ENCODE assay signal across 13 mouse cellular contexts in genomic region chr14:87459777-87460176, GRCm38 (mm10).
"Had no signal": no experiment of that assay in that cellular context is flagged by ENCODE, and none has a peak within 500 bp of the region (broad histone marks: within the 10 kb centered on the region; RNA-seq: fewer than 3 reads in every experiment).

No protein-coding gene starts in this region.

- ATAC-seq: intestine, embryonic 15.5 days; liver, postnatal 0 days; midbrain, embryonic 16.5 days had no signal

- H3K36me3 ChIP-seq: intestine, embryonic 15.5 days; lung, embryonic 15.5 days; stomach, embryonic 15.5 days had no signal

- H3K4me2 ChIP-seq: intestine, embryonic 15.5 days; limb, embryonic 12.5 days; liver, embryonic 13.5 days; lung, embryonic 15.5 days; stomach, embryonic 15.5 days had no signal

- H3K27ac ChIP-seq: intestine, embryonic 15.5 days; limb, embryonic 12.5 days; liver, embryonic 13.5 days; lung, embryonic 15.5 days; stomach, embryonic 15.5 days had no signal

- H3K4me3 ChIP-seq: intestine, embryonic 15.5 days; limb, embryonic 12.5 days; liver, embryonic 13.5 days; lung, embryonic 15.5 days; stomach, embryonic 15.5 days had no signal

- H3K4me1 ChIP-seq: lung, embryonic 15.5 days; stomach, embryonic 15.5 days had no signal

- DNase-seq: kidney, adult 9 months; kidney, postnatal 10 days; kidney, postnatal 4 days; liver; liver, embryonic 13.5 days; liver, postnatal 0 days; right cerebral cortex, postnatal 14 days; thymus, postnatal 36 days had no signal

- H3K9me3 ChIP-seq: intestine, embryonic 15.5 days; limb, embryonic 12.5 days; liver, embryonic 13.5 days; lung, embryonic 15.5 days; stomach, embryonic 15.5 days had no signal

- H3K9ac ChIP-seq: intestine, embryonic 15.5 days; limb, embryonic 12.5 days; liver, embryonic 13.5 days; liver, postnatal 0 days; lung, embryonic 15.5 days; stomach, embryonic 15.5 days had no signal

- H3K27me3 ChIP-seq: intestine, embryonic 15.5 days; limb, embryonic 12.5 days; liver, embryonic 13.5 days; lung, embryonic 15.5 days; stomach, embryonic 15.5 days had no signal
